Mouse (Mus musculus) adrenal gland, adult (tissue): ENCODE data around the gene Ncor2.

Source experiments
- DNase-seq, 2 experiments: peaks; one replicate each; pipeline ENCODE4 v3.0.0; 2022 to 2023; ENCODE audit warnings: low spot score in 1 of 2; ENCODE audit not compliant: inconsistent age in 2 of 2

Ncor2 gene

DNA sequence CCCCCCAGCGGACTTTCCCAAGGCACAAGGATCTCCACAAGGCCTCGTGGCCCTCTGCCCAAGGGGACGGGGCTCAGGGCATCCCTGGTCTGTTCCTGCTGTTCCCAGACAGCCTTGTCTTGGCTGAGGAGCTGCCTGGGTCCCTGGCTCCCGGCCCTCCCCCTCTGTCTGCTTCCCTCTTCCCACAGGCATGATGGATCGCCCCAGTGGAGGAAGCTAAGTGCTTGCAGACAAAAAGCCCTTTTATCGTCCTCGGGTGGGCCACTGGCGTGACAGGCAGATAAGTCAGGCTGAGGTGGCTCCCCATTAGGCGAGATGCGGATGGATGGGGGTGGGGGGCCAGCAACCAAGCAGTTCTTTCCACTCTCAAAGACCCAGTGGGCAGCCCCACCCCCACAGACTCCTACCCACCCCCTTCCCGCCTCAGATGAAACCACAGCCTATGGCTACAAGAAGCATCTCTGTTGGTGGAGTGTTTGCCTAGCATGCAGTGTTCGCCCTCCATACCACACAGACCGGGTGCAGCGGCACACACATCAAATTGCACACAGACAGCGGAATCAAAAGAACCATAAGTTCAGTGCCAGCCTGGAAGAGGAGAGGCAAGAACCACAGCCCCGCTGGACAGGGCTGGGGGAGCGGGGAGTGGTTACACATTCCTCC is 27.0 kb downstream of the Ncor2 start:
- peak; percentile 73 to 83 for DNase-seq

- peak; percentile 60 to 84 for DNase-seq
Observed at GRCm38 (mm10) chr5:125150951-125151564, 28.0 kb downstream of the Ncor2 start.

DNA sequence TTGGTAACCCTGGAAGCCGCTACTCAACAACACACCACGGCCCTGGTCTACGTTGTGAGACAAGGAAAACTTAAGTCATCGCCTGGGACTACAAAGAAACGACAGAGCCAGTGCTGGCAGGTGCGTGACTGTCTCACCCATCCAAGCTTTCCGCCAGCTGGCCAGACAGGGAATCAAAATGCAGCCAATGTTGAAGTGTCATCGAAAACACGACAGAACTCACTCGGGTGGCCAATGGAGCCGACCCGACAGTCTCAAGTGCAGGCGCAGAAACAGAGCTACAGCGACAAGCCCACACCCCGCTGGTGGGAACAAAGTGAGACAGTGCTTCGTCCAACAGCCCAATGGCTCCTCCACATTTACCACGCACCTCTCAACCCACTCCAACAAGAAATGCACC is 29.9 kb downstream of the Ncor2 start:
- no peak for DNase-seq

GRCm38 (mm10) chr5:125148686-125149085 is 30.3 kb downstream of the Ncor2 start:
- peak; percentile 74 to 87 for DNase-seq

DNA sequence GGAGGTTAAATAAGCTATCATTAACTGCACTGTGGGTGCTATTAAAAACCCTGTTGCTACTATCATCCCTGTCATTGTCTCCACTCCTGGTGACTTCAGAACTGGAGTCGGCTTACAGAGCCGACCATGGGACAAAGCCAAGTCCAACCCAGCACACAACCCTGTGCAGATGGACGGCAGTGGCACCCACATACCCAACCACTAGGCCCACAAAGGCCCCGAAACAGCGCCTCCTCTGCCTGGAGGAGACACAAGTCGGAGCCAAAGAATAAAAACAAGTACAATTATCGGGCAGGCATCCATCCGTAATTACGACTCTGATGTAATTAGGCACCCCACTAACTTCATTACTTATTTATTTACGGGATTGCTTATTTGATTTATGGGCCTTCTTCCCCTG is 30.8 kb downstream of the Ncor2 start:
- peak in 1 of 2 experiments; percentile 64 for DNase-seq

GRCm38 (mm10) chr5:125147124-125147523 is 31.9 kb downstream of the Ncor2 start:
- DNase-seq, result no peak

DNA sequence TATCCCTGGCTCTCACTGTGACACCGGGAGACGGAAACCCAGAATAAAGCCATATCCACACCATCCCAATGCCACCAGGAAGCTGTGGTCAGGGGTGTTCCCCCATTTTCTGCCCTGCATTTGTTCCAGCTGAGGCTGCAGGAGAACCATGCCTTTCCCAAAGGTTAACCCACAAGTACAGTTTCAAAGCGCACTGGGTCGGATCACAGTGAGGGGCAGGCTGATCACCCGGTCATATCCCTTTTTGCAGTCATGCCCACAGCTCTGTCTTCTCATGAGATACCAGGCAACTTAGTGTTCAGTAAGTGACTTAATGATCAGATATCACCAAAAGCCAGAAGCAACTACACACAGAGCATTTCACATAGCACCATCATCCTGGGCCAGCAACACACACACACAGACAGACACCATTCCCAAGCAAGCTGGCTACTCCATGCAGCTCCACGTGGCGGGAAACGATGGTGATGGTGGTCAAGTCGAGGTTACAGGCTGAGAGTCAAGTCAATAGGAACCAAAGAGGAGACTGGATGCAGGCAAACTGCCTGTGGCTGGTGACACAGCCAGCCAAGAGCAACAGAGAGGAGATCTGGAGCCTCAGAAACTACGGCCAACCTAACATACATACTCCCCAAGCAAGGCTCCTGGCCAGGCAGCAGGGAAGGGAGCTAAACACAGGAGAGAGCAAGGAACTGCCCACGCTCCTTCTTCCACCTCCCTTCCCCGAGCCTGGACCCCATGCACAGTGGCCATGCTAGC is 35.7 kb downstream of the Ncor2 start:
- DNase-seq, result no peak

- DNase-seq, result peak in 1 of 2 experiments; percentile 38
Observed at GRCm38 (mm10) chr5:125141916-125142315, 37.1 kb downstream of the Ncor2 start.

DNA sequence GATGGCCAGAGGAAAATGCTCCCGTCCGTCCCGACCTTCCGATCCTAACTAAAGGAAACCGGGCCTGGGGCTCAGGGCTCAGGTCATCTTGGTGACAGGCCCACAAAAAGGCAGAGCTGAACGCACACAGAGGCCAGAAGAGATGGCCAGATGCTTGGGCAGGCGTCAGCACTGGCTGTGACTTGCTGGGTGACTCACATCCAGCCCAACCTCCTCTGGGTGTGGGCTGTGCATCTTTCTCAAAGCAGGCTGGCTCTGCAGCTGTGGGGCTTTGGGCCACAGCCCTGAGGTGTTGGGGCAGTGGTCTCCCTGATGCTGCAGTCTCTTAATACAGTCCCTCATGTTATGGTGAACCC is 37.5 kb downstream of the Ncor2 start:
- DNase-seq, result no peak

DNA sequence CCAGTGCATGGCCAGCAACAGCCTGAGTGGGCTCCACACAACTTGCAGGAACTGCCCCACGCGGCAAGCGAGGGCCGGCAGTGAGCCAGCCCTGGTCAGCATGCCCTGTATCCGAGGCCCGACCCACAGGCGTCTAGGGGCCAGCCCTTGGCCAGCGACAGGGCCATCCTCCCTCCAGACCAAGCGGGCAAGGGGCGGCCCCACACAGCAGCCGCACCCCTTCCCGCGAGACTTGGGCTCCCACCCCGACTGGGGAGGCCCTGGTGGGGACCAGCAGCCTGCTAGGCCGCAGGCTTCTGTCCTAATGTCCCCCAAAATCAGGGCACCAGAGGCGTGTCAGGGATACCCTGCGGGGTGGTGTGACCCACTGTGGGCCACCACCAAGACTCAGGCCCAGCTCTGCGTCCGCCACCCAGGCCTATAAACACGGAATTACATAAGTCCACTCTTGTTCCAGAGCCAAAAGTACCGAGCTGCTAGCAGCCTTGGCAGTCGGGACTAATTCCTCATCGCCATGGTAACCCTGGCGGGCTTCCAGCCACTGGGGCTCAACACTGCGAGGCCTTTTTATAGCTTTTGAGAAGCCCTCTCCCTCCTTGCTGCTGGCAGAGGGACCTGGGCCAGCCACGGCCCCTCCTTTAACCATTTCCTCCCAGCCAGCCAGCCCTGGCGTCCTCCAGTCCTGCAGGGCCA is 38.0 kb downstream of the Ncor2 start:
- DNase-seq, result peak; percentile 99 to 100

DNA sequence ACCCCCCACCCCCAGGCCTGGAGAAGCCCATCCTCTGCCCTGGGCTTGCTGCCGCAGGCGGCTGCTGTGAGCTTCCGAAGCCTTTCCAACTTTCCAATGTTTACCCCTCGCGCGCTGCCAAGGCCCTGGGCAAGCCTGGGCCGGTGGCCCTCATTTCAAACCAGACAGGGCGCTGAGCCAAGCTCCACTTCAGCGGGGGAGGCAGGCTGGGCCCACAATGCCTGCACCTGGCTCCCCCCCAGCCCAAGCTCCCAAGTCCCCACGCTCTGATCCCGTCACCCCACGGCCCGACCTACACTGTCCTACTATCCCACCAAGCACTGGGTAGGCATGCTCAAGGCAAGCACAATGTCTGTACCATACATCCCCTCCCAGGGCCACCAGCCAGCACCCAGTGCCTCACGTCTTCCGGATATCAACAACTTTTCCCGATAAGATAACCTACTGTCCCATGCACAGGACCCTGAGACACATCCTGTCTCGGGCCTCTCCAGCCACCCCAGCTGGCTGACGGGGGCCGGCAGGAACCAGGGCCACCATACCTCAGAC is 38.8 kb downstream of the Ncor2 start:
- peak; percentile 83 to 95 for DNase-seq

GRCm38 (mm10) chr5:125139669-125140068 is 39.4 kb downstream of the Ncor2 start:
- DNase-seq, result no peak

GRCm38 (mm10) chr5:125138841-125139430 is 40.1 kb downstream of the Ncor2 start:
- no peak for DNase-seq

GRCm38 (mm10) chr5:125137672-125138285 is 41.2 kb downstream of the Ncor2 start:
- no peak for DNase-seq

- DNase-seq, result peak in 1 of 2 experiments; percentile 74
Observed at GRCm38 (mm10) chr5:125136996-125137671, 41.9 kb downstream of the Ncor2 start.

GRCm38 (mm10) chr5:125136296-125136995 is 42.6 kb downstream of the Ncor2 start:
- DNase-seq, result peak in 1 of 2 experiments; percentile 81

- peak; percentile 78 to 86 for DNase-seq
Observed at GRCm38 (mm10) chr5:125134795-125135468, 44.1 kb downstream of the Ncor2 start.

GRCm38 (mm10) chr5:125134391-125134790 is 44.6 kb downstream of the Ncor2 start:
- DNase-seq, result peak; percentile 85 to 93

DNA sequence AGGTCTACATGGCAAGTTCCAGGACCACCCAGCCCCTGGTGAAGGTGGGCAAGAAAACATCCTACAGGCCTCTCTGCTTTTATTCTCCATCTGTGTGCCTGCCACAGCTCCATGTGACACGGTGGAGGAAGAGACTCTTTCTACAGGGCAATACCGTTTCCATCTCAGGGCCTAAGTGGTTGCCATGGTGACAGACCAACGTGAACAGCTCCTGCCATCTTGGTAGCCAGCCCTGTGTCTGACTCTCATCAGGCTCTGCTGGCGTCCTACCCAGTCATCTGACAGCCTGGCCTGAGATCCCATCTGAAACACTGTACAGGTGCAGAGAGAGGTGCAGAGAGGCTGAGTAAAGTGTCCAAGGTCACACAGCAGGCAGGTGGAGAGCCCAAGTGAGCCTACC is 45.4 kb downstream of the Ncor2 start:
- DNase-seq, result peak in 1 of 2 experiments; percentile 67
